Mouse (Mus musculus): ENCODE results near the gene Chd2.
"Not testable (repeated sequence)": the region's sequence is repeated elsewhere in the genome, so short reads cannot be mapped to it uniquely, and the experiment has no call there.

Gene Chd2

DNA sequence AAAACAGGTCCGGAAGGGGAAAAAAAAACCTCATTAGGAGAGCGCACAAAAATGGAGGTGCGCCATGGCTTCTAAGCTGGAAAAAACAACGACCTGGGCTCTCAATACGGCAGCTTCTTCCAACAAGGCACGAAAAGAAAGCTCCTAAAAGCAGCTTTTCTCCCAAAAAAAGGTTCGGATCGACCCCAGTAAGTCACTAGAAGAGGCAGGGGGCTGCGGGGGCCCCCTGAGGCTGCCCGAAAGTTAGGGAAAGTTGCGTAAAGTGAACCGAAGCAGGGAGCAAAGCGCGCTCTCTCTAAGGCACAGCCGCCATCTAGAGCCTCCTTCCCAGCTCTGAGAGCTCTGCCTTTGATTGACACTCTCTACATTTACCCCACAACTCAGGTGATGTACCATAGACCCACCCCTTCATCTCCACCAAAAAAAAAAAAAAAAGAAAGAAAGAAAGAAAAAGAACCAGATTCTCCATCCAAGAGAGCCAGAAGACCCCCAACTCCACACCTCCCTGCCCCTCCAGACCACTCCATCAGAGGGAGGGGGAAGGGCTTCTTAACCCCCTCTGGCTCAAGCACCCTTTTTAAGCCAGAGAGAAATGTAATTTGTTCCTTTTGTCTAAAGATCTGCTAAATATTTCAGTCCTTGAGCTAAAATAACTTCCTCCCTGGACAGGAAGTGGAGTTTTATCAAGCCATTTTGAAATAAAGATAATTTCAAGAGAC is at the start of gene Chd2:
TSS of gene Chd2 (minus strand) at position 419 of the 719 bp plus-strand sequence.
- DNase-seq = peak; percentile 68

DNA sequence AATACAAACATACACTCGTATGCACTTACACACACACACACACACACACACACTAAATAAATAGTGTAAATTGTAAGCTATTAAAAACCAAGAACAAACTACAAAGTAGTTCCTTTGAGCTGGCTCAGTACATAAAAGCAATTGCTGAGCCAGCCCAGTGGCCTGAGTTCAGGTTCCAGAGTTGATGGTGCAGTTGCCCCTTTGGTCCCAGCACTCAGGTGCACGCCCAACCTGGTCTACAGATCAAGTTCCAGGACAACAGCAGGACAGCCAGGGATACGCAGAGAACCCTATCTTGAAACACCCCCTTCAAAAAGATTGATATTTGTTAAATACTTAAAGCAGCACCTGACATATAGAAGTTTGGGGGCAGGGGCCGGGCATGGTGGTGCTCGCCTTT is 49.1 kb upstream of the Chd2 start:
- no peak for DNase-seq

DNA sequence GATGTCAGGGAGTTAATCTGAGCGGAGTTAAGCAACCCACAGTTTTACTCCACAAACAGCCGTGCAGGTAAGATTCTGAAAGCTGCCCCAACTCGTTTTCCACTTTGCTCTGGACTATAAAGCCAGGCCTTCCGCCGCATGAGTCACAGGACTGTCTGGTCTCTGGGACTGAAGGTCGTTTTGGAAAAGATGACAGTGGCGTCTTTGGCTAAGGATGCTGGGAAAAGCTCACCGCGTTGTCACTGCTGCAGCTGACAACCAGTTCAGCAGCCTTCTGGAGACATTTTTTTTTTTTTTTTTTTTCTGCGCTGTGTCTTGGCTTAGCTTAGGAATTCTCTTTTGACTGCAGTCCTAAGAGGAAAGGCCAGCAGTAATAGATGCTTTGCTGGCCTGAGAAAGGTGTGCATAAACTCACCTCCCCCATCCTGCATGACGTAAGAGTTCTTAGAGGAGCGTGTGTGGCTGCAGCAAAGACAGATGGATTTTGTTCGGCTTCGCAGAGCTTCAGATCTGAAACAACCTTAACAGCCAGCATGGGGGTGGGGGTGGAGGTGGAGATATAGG is 47.7 kb upstream of the Chd2 start:
- DNase-seq = peak; percentile 35

DNA sequence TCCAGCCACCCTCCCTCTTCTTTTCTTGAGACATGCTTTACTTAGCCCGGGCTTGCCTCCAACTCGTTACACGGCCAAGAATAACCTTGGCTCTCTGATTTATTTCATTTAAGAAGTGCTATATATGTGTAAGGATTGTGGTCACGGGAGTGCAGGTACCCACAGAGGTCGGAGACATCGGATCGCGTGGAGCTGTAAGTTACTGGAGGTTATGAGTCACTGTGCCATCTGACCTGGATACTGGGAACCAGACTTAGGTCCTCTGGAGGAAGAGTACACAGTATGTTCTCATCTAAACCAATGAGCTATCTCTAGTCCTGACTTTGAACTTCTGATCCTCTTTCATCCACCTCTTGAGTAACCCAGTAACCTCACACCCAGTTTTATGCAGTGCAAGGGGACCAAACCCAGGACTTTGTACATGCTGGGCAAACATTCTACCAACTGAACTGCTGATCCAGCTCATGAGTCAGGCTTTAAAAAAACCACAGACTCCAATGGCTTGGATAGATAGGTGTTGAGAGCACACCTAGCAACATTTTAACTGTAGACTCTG is 46.8 kb upstream of the Chd2 start:
- DNase-seq = no peak

DNA sequence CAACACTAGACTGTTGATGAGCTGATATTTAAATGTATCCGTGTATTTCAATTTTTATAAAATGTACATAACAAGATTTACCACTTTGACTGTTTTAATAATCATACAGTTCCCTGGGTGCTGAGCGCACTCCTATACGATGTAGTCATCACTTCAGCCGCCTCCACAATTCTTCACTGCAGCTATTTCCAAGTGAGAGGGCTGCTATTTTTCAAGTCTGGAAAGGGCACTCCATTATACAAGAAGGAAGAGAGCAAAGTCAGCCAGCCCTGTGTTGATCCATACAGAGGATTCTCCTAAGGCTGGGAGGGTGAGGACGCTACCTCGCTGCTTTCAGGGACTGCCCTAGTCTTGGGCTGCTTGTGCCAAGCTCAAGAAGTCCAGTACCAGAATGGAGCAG is 45.1 kb upstream of the Chd2 start:
- DNase-seq = no peak

DNA sequence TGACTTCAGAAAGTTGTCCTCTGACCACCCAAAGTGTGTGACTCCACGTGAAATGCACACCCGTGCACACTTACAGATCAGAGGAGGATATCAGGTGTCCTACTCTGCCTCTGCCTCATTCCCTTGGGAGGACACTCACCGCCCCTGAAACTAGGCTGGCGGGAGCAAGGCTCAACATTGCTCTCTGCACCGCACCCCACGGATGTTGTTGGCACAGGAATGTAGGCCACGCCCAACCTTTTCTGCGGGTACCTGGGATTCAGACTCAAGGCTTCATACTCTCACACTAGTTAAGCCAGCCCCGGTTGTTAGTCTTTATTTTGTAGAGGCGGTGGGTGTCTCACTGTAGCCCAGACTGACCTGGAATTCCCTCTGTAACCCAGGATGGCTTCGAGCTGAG is 44.6 kb upstream of the Chd2 start:
- no peak for DNase-seq

DNA sequence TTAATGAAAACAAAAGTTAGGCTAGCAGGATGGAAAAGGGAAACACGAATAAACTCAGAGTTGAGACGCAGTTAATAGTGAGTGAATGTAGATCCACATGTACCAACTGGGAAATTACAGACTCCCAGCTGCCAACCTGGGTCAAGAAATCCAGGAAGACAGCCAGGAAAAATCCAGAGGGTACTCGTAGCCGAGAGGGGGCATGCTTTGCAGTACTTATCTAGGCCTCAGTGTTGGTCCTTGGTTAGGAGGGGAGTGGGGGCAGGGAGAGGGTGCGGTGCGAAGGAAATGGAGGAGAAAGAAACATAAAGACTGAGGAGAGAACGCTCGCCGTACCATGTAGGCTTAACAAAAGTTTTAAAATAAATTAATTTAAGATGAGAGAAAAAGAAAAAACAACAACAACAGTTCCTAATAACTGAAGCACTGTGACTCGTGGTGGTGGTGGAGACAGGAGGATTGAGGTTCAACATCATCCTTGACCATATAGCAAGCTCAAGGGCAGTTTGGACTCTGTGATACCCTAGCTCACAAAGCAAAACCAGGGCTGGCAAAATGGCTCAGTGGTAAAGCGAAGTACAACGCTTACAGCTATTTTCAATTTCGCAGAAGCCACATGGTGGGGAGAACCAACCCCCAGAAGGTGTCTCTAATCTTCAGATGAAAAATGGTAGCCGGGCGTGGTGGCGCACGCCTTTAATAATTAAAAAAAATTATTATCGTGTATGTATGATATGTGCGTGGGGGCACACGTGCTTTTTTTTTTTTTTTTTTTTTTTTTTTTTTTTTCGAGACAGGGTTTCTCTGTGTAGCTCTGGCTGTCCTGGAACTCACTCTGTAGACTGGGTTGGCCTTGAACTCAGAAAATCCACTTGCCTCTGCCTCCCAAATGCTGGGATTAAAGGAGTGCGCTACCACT is 43.7 kb upstream of the Chd2 start:
- peak; percentile 47 for DNase-seq

DNA sequence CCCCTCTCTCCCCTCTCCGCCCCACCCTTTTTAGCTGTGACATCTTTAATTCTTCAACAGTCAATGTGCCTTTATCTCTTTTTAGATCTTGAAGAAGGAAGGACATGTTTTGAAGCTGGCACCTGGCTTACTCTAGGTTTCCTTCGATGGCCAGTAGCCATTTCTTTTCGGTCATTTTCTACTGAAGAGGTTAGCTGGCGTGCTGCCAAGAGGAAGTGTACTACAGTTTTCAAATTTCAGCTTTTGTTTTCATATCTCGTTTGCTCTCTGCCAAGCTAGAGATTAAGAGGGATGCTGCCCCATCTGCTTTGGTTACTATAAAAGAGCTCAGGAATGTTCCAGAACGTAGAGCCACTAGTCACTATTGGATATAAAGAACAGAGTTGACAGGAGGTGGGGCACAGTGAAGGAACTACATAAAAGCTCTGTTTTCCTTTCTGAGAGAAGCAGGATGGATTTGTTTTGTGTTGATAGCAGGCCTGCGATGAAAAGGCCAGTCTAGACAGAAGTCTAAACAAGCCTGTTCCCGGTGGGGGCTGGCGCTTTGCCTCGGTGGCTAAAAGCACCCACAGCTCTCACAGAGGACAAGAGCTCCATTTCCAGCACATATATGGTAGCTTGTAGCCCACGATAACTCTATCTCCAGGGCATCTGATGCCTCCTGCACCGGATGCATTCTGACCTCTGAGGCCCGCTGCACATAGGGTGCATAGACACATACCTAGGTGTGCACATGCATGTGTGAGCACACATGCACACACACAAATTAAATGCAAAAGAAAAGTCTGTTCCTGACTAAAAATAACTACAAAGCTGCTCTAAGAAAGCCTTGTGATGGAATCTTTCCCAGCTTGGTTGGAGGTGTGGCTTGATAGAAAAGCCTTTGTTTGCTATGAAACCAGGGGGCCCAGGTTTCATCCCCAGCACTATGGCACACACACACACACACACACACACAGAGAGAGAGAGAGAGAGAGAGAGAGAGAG is 42.7 kb upstream of the Chd2 start:
- peak; percentile 82 for DNase-seq

DNA sequence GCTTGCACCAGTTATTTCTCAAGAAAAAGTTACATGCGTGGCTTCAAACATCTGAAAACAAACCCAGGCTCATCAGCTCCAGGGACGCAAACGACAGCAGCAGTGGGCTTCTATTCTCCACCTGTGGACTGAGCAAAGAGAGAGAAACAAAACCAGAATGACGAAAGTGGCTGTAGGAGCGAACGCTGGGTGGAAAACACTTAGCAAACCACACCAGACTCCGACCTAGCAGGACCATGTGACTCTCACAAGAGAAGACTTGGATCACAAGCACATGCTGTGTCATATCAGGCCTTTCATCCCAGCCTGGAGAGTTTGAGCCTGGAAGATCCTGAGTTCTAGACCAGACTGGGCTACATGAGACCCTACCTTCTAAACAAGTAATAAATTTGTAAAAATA is 41.8 kb upstream of the Chd2 start:
- no peak for DNase-seq

DNA sequence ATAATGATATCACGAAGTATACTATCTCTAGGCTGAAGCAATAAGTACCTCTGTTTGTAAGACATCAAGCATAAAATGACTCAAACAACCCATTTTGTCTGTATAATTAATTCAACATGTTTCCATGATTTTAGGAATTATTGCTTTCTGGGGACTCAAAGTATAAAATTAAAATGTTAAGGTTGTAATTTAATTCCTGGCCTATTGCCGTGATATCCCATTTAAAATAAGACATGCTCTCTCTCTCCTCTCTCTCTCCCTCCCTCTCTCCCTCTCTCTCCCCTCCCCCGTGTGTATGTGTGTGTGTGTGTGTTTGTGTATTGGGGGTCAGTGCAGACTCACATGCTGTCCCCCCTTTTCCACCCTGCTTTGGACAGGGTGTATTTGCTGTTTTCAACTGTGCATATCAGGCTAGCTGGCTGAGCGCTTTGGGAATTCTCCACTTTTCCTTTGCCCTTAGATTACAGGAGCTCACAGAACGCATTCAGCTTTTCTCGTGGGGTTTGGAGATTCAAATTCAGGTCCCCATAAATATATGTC is 40.3 kb upstream of the Chd2 start:
- DNase-seq = no peak

DNA sequence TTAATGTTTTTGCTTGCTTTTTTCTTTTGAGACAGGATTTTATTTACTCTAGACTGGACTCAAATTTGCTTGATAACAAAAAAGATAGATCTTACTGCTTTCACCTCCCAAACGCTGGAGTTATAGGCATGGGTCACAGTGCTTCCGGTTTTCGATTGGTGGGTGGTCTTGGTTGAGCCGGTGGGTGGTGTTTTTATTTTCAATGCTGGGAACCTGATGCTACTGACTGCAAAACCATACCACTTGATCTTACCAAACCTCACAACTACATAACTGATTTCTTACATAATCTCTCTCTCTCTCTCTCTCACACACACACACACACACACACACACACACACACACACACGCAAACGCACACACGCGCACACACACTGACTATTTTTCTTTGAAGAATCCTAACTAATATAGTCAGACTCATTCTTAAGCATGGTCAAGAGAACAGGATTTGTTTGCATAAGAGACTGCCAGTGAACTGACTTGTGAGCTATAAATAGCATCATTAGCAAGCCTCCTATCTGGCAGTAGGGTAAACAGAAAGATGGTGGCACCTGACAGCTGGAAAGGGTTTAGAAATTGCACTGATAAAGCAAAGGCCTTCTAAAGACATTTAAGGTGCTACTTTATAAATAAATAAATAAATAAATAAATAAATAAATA is 37.6 kb upstream of the Chd2 start:
- no peak for DNase-seq

DNA sequence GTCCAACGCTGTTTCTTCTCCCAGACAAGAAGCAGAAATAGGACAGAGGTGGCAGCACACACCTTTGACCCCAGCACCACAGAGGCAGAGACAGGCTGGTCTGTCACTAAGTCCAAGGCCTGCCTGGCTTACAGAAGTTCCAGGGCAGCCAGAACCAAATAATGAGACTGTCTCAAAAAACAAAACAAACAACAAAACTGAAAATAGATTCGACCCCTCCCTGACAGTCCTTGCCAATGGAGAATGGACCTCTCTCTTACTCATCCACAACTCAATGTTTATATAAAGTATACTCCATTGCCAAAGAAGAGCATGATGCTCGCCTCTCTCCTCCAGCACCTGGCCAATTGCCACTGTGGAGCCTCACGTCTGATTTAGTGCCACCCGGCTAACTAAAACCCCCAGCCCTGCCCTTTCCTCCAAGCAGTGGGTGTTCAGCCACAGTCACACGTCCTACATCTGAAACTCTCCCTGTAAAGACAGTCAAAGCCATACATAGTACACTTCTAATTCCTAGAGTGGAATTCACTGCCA is 36.3 kb upstream of the Chd2 start:
- no peak for DNase-seq

DNA sequence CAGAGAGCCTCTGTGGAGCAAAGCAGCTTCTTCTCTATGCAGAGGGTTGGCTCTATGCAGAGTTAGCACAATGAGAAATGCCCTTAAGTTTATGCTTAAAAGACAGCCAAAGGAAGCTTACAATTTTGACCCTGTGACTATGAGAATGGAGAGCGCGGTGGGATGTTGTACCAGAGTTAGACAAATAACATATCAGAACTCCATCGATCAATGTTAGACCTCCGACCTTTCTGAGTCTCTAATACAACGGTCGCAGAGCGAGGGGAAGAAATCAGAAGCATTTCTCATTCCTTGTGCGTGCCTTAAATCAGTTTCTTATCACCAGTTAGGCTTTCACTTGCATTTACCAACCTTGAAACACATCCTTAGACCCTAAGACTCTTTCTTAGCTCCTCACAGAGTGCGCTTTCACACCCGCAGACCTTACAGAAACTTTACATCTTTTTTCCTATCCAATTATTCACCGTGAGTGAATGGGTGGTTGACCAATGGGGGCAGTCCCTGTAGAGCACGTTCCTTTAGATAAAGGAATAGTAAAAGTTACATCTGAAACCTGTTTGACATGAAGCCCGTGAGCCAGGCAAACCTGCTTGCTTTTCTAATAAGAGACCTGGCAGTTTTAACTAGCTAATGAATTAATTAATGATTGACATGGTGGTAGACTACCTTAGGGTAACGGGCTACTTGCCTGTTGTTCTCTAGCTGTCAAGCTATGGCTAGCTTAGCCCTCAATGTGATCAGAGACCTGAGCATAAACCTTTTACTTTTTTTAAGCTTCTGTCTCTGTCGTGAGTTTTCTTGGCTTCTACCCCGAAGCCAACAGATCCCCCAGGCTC is 34.7 kb upstream of the Chd2 start:
- no peak for DNase-seq

DNA sequence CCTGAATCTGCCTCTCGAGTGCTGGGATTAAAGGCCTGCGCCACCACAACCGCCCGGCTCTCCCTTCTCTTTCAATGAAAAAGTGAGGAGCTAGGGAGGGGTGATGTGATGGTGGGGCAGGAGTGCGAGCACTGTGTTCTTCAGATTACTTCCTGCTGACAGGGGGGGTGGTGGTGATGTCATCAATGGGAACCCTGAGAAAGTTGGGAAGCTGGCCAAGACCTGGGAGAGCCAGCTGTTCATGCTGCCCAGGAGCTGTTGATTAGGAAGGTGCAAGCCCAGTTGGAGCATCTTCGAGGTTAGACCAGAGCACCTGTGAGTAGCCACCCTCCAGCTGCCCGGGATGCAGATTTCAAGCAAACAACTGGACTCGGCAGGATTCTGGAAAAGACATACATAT is 33.6 kb upstream of the Chd2 start:
- DNase-seq = no peak

DNA sequence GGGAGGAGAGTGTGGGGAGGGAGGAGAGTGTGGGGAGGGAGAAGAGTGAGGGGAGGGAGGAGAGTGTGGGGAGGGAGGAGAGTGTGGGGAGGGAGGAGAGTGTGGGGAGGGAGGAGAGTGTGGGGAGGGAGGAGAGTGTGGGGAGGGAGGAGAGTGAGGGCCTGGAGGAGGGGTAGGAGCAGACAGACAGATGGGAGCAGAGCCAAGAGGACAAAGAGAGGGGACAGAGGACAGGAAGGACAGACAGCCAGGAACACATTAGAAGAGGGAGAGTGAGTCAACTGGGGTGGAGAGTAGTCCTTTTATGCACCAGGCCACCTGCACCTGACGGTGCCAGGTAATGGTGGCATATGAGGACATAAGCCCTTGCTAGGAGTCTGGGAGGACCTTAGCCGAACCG is 33.0 kb upstream of the Chd2 start:
- not testable (repeated sequence) for DNase-seq

DNA sequence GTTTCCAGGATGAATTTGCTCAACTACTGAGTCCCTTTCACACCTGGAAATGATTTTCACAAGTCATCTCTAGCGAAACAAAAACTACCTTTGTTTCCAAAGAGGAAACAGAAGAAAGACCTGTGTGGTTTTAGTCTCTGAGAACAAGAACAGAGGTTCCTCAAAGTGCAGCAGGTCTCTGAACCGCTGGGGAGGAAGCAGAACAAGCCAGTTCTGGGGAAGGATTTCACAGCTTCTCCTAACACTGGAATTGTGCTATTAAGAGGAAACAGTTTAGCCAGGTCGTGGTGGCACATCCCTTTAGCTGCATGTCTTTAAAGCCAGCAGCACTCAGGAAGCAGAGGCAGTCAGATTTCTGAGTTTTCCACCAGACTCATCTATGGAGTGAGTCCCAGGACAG is 30.9 kb upstream of the Chd2 start:
- DNase-seq = no peak

DNA sequence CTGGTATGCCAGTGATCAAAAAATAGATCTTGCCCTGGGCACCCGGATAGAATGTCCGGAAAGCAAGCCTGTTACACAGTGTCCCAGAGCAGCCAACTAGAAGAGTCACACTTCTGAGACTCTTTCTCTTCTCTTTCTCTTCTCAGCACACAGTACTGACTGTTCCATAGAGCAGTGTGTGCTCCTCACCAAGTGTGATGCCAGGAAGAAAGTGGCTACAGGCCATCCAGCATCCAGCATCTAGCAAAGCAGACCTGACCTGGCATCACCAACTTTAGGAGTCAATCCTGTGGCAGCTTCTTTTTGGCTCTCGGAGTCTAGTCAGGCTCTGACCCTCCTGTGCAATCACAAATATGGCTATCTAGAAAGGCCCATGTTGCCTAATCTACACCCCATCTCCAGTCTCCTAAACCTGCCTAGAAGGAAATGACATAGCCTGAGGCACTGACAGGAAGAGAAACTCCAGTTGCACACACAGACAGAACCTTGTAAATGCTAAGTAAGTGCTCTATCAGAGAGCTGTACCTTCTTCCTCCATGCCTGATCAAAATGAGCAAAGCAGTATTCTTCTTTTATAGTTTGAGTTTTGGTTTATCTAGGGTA is 27.3 kb upstream of the Chd2 start:
- DNase-seq = no peak

DNA sequence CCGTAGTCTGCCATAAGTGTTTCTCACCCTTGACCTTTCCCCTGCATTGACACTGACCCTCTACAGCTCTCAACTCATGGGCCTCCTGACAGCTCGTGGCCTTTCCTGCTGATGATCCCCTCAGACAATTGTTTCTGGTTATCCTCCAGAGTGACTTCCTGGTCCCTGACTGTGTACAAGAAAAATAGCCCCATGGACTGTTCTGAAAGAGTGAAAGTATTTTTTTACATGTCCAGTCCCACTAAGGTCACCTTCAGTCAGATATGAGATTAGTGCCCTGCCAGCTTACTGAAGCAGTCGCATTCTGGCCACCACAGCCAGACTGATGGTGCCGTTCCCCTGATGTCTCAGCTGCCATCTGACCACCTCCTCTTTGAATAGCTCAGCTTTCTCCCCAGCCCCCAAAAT is 26.1 kb upstream of the Chd2 start:
- DNase-seq = no peak

DNA sequence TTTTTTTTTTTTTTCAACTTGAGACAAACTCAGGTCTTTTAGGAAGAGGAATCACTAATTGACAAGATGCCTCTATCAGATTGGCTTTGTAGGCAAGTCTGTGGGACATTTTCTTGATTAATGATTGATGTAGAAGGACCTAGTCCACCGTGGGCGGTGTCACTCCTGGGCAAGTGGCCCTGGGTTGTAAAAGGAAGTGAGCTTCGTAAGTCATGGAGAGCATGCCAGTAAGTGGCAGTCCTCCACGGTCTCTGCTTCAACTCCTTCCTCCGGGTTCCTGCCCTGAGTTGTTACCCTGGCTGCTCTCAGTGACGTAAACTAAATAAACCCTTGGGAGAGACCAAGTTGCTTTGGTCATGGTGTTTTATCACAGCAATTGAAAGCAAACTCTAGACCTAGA is 22.5 kb upstream of the Chd2 start:
- no peak for DNase-seq

Data from lung, postnatal 14 days (tissue).